Mouse (Mus musculus): ENCODE results near the gene C77080.

C77080 gene

DNA sequence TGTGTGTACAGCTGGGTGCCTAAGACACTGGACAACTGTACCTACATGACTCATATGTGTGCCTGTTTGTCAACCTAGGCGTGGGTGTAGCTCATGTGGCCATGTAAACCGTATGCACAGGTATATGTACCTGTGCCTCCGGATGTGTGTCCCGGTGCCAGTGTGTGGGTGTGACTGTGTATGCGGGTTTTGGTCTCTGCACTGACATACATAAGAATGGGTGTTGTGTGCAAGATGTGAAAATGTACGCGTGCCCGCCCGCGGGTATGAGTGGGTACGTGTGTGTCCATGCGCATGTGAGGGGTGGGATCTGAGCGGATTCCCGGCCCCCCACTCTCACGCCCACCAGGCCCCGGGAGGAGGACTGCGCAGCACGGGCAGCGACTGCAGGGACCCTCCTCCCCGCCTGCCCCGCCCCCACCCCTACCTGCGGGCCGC is 22.6 kb downstream of the C77080 start:
- DNase-seq (ENCODE audit: low read depth), result no peak

DNA sequence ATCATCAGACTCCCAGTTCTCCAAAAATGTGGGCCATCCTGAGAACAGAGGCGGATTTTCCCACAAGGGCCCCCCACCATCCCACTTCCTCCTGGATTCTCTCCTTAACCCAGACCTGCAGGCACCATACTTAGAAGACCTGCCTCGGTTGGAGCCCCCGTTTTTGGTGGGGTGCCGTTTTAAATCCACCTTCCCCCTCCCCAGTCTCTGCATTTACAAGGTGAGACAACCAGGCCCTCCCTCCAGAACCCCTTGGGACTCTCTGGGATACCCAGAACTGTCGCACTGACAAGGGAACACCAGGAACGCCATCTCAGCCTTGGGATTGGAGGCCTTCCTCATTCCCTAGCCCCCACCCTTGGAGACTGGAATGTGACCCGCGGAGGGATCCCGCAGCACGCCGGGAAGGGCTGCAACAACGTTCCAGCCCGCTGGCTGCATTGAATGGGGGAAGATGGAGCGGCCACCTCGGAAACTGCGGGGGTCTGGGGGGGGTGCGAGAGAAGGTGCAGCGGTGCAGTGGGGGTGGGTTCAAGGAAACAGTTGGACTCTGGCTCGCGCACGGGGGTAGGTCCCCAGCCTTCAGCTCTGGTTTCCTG is 23.3 kb downstream of the C77080 start:
- DNase-seq (ENCODE audit: low read depth), result no peak

DNA sequence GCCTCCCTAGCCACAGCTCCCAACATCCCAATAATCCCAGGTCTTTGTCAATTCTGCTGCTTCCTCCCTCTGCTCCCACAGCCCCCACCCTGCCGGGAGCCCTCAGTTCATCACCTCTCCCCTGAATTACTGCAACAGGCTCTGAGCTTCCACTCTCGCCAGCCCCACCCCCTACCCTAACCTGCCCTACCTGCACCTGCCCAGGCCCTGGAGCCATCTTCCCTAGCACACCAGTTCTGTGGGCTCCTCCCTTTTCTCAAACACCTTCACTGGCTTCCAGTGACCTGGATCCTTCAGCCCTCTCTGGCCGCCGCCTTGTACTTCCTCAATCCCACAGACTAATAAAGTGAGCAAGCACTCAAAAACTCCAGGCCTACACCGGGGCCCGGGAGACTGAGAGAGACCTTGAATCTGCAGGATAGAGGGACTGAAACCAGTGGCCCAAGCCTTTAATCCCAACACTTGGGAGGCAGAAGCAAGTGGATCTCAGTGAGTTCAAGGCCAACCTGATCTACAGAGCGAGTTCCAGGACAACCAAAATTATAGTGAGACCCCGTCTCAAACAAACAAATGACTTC is 24.9 kb downstream of the C77080 start:
- DNase-seq (ENCODE audit: low read depth), result no peak

DNA sequence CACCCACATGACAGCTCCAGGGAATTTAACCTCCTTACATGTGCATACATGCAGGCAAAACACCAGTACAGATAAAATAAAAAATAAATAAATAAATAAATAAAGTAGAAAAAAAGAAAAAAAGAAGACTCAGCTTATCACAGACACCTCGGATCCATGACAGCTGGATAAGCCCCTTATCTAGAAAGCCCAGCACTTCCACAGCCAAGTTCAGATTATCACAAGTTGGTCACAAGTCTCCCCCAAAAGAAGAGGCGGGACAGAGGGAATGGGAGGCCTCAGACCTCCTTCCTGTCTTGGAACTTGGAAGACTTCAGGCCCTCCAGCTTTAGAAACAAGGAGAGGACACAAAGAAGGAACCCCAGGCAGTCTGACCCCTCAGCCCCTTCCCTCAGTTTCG is 26.1 kb downstream of the C77080 start:
- DNase-seq (ENCODE audit: low read depth), result no peak

DNA sequence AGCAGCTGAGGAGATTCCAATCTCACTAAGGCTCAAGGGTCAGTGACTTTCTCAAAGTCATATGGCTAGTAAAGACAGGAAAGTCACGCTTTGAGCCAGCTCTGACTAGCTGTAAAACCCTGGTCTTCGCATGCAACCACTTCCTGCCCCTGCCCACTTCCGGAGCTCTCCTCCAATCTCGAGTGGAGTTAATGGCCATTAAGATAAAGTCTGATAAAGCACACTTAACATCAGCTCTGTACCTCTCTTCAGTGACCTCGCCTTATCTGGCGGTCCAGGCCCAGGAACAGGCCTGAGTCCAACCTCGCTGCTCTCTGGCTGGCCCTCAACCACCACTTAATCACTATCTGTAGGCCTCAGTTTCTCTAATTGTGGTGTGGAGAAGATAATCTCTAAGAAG is 26.7 kb downstream of the C77080 start:
- no peak for DNase-seq (ENCODE audit: low read depth)

DNA sequence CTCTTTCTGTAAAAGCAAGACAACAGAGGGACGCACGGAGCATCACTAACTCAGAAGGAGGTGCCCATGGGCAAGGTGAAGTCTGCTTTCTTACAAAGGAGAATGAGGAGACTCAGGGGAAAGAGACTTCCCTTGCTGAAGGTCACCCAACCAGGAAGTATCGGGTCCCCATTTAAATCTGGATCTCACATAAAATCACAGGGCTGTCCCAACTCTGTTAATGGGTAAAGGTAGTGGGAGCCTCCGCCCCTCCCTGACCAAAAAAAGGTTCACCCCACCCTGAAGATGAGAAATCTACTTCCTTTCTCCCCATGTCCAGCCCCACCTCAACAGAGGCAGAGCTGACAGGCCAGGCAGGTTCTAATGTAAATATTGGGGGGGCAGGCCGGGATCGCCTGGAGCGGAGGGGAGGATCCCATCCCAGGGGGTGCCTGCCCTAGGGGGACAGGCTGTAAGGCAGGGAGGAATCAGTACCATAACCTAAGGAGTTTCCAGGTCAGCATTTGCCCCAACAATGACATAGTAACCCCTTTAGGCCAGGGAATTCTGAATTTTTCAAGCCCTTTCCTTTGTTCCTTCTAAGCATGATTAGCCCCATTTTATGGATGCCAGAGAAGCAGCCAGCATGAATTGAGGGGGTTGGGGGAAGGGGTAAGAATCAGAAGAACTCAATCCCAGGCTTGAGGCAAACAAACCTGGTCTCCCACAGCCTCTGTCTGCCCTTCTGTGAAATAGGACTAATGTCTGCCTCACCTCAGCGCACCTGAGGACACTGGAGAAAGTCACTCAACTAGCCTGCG is 28.4 kb downstream of the C77080 start:
- no peak for DNase-seq (ENCODE audit: low read depth)

DNA sequence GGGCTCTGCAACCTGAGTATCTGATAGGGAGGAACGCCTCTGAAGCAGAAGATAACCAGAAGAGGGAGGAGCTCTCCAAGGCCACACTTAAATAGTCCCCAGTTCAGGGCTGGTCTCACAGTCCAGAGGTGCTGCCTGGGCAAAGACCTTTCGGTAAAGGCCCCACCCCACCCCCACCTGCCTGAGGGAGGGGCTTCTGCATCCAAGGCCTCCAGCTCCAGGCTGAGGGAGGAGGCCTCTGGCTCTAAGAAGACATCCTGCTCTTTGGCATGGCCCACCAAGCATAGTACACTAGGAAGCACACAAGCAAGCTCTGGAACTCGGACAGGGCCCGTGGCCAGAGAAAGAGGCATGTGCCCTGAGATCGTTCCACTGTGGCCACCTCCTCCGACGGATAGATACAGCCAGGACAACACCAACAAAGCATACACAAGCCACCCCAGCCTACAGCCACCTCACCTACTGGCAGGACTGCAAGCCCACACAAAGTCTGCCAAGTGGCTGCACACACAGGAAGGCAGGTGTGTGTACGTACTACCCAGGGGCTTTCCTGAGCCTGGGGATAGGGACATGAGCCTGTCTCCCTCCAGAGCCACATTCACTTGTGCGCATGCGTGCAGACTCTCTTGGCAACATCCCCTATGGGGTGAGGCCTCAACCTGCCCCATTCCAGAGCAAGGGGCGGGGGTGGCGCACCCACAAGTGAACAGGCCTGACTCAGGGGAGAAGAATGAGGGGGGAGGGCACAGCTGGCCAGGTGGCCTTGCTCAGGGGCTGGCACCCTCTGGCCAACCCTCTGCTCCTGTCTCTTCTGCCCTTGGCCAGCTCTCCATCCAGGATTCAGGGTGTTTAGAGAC is 29.4 kb downstream of the C77080 start:
- peak; percentile 41 for DNase-seq (ENCODE audit: low read depth)

DNA sequence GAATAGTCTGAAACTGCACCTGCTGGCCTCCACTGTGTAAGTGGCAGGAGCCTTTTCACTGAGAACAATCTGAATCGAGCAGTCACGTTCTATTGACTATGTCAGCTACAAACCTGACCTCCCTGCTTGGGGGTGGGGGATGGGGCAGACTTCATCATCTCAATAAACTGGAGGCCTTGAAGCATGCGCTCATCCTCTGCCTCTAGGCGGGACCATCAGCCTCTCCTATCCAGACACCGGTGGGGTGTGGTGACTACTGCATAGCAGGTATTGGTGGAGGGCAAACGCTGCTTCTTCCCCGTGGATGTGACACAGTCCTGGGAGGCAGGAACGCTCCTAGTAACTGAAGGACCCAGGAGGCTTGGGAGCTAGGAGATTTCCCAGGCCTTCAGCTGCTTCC is 30.3 kb downstream of the C77080 start:
- DNase-seq (ENCODE audit: low read depth), result no peak

DNA sequence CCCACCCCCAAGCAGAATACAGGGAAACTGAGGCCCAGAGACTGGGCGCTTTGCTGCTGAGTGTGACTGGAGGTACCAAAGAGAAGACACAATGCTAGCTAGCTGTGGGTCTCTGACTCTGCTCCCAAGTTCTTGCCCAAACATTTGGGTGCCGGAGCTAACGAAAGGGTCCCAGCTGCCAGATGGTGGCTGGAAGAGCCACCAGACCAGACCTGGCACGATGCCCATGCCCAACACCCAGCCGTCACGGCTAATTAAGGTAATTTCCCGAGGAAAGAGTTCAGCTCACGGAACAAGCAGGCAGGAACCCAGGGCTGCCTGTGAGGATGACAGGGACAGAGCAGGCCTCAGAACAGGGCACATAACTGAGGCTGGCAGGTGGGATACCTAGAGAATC is 33.2 kb downstream of the C77080 start:
- DNase-seq (ENCODE audit: low read depth), result no peak

DNA sequence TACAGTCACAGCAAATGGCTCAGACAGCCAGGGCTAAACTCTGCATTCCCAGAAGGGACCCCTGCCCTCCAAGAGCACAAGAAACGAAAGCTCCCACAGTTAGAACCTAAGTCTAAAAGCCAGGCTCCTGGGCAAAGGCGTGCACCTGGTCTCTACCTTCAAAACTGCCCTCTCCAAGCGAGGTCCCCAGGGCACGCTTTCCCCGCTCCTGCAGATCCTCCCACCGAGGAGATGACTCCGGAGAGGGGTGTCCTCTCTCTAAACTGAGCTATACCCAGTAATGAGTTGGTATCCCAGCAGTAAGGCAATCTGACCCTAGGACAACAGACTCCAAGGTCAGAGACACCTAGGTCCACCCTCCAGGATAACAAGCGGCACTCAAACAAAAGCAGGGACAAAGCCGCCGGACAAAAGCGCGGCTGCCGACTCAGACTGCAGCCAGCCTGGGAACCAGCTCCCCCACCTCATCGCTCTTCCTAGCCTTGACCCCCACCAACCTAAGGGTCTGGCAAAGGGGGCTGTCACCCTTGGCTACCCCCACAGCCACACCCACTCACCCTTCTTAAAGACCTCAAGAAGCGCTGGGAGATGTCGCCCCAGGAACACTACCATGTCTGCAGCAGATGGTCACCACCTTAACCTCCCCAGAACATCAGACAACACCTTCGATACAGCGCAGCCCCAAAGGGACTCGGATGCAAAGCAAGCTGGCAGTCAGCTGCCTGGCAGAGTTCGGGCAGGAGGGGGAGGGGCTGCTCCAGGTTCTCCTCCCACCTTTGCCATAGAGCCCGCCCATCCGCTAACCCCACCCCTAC is 33.8 kb downstream of the C77080 start:
- no peak for DNase-seq (ENCODE audit: low read depth)

DNA sequence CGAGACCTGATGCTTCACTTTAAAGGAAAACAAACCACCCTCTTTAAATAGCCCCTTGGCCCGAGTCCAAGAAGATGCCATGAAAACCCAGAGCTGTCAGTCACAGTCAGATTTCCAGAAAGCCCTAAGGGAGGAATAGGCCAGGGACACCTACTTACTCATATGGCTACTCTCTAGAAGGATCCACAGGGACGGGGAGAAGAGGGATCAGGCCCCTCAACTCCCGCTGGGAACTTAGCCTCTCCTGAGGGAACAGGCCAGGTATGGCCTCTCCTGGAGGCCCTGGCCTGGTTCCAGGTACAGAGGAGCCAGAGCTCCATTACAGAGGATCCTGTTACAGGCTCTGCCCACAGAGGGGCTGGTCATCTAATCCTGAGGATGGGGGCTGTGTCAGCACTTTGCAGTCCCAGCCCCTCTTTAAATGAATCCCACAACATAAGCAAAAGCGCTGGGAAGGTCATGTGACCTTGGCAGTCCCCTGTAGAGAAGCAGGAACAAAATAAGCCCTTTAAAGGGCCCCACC is 34.7 kb downstream of the C77080 start:
- DNase-seq (ENCODE audit: low read depth), result peak; percentile 62

DNA sequence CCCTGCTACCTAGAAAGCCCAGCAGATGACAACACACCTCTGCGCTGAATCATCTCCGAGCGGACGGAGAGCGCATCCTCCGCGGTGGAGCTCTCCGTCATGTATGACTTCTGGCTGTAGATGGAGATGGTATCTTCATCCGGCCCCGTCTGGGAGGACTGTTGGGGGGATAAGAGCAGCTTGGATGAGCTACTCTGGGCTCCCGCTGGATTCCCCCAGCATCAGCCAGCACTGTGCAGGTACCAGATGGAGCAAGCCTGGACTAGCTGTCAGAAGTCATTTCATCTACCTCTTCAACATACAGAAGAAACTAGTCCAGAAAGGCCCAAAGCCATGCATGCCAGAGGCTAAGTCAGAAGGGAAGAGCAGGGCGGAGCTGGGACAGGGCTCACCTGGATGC is 35.9 kb downstream of the C77080 start:
- DNase-seq (ENCODE audit: low read depth), result no peak

DNA sequence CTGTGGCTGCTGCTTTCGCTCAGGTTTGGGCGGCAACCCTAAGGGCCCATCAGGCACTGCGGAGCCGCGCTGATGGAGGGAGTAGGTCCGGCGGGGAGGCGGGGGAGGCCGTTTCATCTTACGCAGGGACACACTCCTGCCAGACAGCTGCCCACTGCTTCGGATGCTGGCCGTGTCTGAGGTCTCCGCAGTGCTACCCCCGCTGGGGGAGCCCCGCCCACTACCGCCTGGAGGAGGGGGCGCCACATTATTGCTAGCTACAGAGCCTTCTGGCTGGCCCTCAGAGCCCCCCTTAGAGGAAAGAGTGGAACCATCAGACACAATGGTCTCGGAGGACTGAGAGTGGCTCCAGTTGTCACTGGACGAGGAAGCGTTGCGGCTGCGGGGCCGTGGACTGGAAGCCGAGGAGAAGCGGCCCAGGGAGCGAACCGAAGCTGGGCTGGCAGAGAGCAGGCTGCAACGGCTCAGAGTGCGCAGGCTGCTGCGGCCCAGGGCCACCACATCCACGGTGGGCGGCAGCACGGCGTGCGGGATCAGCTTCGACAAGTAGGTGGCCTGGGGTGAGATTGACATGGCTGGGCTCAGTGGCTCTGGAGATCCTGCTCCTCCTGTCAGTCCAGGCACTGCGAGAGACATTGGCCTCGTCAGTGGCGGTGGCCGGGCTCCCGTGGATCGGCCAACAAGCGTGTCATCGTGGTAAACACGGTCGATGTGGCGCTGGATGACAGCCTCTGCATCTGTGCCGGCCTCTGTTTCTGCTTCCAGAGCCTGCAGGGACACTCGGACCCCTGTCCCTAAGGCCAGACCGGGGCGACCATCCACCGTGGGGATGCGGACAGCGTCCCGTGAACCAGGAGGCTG is 37.6 kb downstream of the C77080 start:
- DNase-seq (ENCODE audit: low read depth), result no peak

DNA sequence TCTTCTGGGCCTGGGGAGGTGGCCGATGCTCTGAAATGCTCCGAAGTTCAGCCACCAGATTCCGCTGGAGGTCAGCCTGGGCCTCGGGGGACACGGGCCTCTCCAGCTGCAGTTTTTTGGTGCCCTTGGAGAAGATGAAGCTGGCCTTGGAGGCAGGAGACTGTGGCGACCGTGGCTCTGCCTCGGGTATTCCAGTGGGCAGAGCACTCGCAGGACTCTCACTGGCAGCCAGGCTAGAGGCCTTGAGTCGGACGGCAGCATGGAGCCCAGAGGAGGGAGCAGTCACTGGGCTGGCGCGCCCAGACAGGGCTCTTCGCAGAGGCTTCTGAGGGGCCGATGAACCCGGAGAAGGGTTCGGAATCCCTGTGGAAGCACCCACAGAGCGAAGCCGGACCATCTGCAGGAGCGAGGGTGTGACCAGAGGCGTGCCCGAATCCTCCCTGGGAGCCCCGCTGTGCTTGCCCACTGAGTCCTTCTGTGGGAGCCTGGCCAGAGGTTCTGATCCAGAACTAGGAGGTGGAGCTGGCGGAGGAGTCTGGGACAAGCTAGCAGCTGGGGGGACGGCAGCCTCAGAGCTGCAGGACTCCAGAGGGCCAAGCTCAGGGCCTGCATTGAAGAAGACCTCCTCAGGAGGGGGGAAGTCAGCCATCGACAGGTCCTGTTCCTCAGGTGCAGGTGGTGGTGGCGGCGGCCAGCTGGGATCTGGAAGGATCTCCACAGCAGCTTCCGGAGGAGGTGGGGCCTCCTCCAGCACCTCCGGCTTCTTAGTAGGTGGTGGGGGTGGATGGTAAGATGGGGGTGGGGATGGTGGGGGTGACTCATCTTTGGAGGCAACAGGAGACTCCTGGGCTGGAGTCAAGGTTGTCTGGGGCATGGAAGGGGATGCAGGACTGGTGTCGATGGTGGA is 38.9 kb downstream of the C77080 start:
- DNase-seq (ENCODE audit: low read depth), result no peak

DNA sequence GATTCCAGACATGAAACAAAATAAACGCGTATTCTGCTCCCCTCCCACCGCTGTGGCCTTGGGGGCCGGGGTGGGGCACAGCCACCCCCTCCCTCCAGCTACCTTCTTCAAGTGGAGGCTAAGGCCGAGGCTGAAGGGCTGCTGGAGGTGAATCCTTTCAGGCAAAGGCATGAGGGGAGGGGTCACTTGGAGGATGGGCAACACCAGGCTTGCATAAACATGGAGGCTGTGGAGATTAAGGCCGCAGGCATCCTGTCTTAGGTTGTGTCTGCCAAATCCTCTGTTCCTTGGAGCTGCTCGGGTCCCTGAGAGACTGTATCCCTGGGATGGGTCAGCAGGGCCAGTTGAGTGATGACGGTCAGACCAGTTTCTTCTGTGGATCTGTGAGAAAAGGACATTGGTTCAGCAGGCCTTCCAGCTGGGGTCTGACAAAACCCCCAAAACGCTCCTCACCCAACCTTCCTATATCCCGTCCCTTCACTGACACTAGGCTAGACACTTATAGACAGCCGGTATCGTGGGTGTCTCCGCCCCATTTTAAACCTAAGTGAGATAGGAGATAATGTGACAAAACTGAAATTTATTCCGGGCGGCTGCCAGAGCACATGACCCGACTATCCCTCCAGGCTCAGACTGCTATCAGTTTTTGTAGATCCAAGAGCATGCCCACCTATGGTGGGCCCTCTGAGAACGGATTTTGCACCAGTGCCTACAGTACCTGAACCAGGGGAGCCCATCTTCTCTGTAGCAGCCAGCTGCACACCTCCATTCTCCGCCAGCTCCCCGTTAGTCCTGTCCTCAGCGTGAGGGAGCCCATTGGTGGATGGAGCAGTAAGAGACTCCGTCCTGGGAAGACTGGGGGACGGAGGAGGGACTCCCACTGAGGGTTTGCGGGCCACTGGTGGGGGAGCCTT is 39.9 kb downstream of the C77080 start:
- DNase-seq (ENCODE audit: low read depth), result no peak

DNA sequence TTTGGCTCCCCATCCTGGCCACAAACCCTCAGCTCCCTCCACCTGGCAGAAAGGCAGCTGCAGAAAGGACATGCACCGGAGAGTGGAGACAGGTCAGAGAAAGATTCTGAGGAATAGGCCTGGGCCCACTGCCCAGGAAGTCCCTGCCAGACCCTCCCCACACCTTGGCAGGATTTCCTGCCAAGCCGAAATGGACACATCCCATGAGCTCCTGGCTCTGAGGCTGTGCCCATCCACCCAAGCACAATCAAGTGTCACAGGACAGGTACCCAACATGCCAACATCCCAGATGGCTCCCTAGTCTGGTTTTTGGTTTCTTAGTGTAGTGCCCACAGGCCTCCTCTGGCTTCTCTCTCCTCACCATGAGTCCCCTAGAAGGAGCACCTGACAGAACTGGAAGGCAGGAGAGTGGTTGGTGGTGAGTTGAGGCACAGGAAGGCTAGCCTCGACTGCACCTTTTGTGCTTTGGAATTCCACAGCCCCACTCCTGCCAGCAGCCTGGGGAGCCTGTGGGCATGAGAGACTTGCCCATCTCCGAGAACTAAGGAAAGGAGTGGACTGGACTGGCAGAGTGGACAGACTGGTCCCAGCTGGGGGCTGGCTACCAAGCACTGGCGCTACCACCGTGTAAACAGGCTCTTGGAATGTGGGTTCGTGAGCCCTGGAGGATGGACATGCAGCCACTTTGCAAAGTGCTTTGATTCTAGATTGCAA is 40.7 kb downstream of the C77080 start:
- DNase-seq (ENCODE audit: low read depth), result no peak

DNA sequence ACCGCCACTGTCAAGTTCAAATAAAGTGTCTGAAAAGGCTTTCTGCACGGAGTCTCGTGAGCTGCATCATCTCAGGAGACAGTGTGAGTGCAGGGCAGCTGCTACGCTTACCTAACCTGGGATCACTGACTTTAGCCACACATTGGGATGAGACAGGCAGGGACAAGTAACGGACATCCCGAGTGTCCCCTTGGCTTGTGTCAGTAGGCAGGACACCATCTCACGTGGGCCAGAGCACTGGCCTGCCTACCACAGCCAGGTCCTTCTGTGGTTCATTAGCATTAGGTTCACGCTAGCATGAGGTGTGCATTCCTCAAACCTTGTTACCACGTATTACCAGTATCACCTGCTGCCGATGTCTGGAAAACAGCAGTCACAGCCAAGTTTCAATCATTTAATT is 42.0 kb downstream of the C77080 start:
- no peak for DNase-seq (ENCODE audit: low read depth)

Data from NIH3T3 (cell line).